24 mouse cellular contexts compared by ENCODE assay signal in the genomic region with DNA sequence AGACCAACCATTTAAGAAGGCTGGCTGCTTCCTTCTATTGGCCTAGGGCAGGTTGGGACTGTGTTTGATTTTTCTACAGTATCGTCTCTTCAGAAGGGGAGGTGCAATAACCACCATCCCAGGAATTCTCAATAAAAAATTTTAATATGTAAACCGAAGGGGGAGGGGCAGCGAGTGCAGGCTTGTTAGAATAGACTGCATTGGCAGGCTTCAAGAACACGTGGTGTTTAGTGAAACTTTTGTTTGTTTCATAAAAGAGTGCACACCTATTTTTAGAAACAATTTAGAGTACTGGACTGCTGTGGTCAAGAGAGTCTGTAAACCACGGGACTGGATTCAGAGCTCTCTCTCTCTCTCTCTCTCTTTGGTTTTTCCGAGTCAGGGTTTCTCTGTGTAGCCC. TPM values are rescaled to one million over a fixed set of nuclear protein-coding genes. Genes with fewer than 3 reads are reported as not detected.
A peak's percentile ranks its signal among the peaks of the same experiment; 100 is the strongest.
DNase-seq lines count a peak whose midpoint lies in the region; ATAC-seq and TF ChIP-seq lines count a peak whose summit lies in the region.
"Had no signal": no experiment of that assay in that cellular context is flagged by ENCODE, and none has a peak within 500 bp of the region (broad histone marks: within the 10 kb centered on the region; RNA-seq: fewer than 3 reads in every experiment).

No protein-coding gene starts in this region.

- WGBS in kidney, embryonic 14.5 days: 89% methylated on average over 6 of the region's 6 CpGs

- H3K9me3 ChIP-seq in kidney, embryonic 14.5 days (ENCODE audit: control insufficient read depth, low read length): no peaks in the 10 kb centered on the region
- H3K9me3 ChIP-seq: embryonic facial prominence, embryonic 13.5 days; intestine, embryonic 15.5 days; limb, embryonic 12.5 days; megakaryocyte, embryonic 14.5 days; midbrain, embryonic 15.5 days had no signal

- DNase-seq in gastrocnemius, adult 2 months: no peak
- no peak for DNase-seq in gastrocnemius, postnatal 10 days
- DNase-seq in kidney, adult 11 months: peak; percentile 57
- peak; percentile 36 for DNase-seq in urinary bladder, postnatal 14 days (ENCODE audit: low spot score)
- DNase-seq in urinary bladder, postnatal 36 days (ENCODE audit: low spot score in 2 of 2): no peak
- no peak for DNase-seq in layer of hippocampus, postnatal 36 days
- DNase-seq: adrenal gland, postnatal 14 days; cerebellum, adult 9-10 months; forebrain, postnatal 0 days; right cerebral cortex, adult 18-20 months had no signal

- intact Hi-C loops in gastrocnemius, adult 2 months (cut with DNase I): no loop called here

- peaks cover 11% of the 10 kb centered on the region for H3K4me1 ChIP-seq in kidney, embryonic 14.5 days (ENCODE audit: control insufficient read depth, insufficient read depth, low read length)

- TF ChIP-seq POLR2A in myocyte (IDR thresholded peaks at IDR 0.05; ENCODE audit: insufficient read length, low read depth): no peak

- TF ChIP-seq CTCF in gastrocnemius, adult 2 months (IDR thresholded peaks at IDR 0.05): no peak

- peak overlapping the region; percentile 94 for H3K27ac ChIP-seq in gastrocnemius, adult 2 months
- H3K27ac ChIP-seq in kidney, embryonic 14.5 days (ENCODE audit: low read depth, low read length): no peak overlapping the region
- H3K27ac ChIP-seq: embryonic facial prominence, embryonic 13.5 days; hindbrain, embryonic 14.5 days; intestine, embryonic 15.5 days; layer of hippocampus, adult 2 months; left cerebral cortex, adult 2 months; limb, embryonic 12.5 days; midbrain, embryonic 15.5 days had no signal

- no peak overlapping the region for H3K9ac ChIP-seq in kidney, embryonic 14.5 days (ENCODE audit: low read depth, low read length)
- H3K9ac ChIP-seq: embryonic facial prominence, embryonic 13.5 days; forebrain, postnatal 0 days; hindbrain, embryonic 14.5 days; intestine, embryonic 15.5 days; limb, embryonic 12.5 days; midbrain, embryonic 15.5 days had no signal

- H3K79me2 ChIP-seq in myocyte (ENCODE audit: control insufficient read depth, insufficient read depth): peaks cover 17% of the 10 kb centered on the region

- H3K27me3 ChIP-seq in kidney, embryonic 14.5 days (ENCODE audit: control insufficient read depth, insufficient read depth, low read length): no peaks in the 10 kb centered on the region
- H3K27me3 ChIP-seq in myocyte (ENCODE audit: control insufficient read depth, insufficient read depth, insufficient read length): no peaks in the 10 kb centered on the region
- H3K27me3 ChIP-seq: embryonic facial prominence, embryonic 13.5 days; intestine, embryonic 15.5 days; limb, embryonic 12.5 days; megakaryocyte, embryonic 14.5 days; midbrain, embryonic 15.5 days had no signal

- no peaks in the 10 kb centered on the region for H3K36me3 ChIP-seq in kidney, embryonic 14.5 days (ENCODE audit: control insufficient read depth, insufficient read depth, low read length)
- no peaks in the 10 kb centered on the region for H3K36me3 ChIP-seq in myocyte (ENCODE audit: control insufficient read depth, insufficient read depth)
- H3K36me3 ChIP-seq: embryonic facial prominence, embryonic 13.5 days; intestine, embryonic 15.5 days; limb, embryonic 12.5 days; midbrain, embryonic 15.5 days had no signal

- no peak overlapping the region for H3K4me2 ChIP-seq in kidney, embryonic 14.5 days (replicated peaks; ENCODE audit: low read depth, low read length)
- H3K4me2 ChIP-seq in myocyte (ENCODE audit: low read depth): peak overlapping the region; percentile 18
- H3K4me2 ChIP-seq: embryonic facial prominence, embryonic 13.5 days; hindbrain, embryonic 14.5 days; intestine, embryonic 15.5 days; limb, embryonic 12.5 days; midbrain, embryonic 15.5 days had no signal

- no peak overlapping the region for H3K4me3 ChIP-seq in gastrocnemius, adult 2 months
- no peak overlapping the region for H3K4me3 ChIP-seq in kidney, embryonic 14.5 days (ENCODE audit: low read length)
- no peak overlapping the region for H3K4me3 ChIP-seq in myocyte
- H3K4me3 ChIP-seq: embryonic facial prominence, embryonic 13.5 days; intestine, embryonic 15.5 days; layer of hippocampus, adult 2 months; left cerebral cortex, adult 2 months; limb, embryonic 12.5 days; megakaryocyte, embryonic 14.5 days; midbrain, embryonic 15.5 days had no signal

- H3ac ChIP-seq in myocyte (ENCODE audit: control insufficient read depth, insufficient read length): no peak overlapping the region

- no peak for ATAC-seq in kidney, embryonic 14.5 days (ENCODE audit: low FRiP score, low TSS enrichment)
- ATAC-seq: forebrain, postnatal 0 days; intestine, embryonic 15.5 days; midbrain, embryonic 15.5 days had no signal

TF ChIP-seq in myocyte, 11 proteins besides CTCF, POLR2A, EP300 and RAD21:
- TF ChIP-seq E2F4 (IDR thresholded peaks at IDR 0.05; ENCODE audit: insufficient read depth): no peak
- TF ChIP-seq USF1 (IDR thresholded peaks at IDR 0.05; ENCODE audit: low read depth): no peak
- no peak for TF ChIP-seq REST (IDR thresholded peaks at IDR 0.05; ENCODE audit: insufficient read depth, insufficient read length)

RNA-seq across cellular contexts. Expression of a gene that starts 8.2 kb away (rescaled TPM):
- total RNA-seq in gastrocnemius, adult 2 months (2021): 10 to 100 TPM; 32.1 to 38.7 TPM
- total RNA-seq in gastrocnemius, postnatal 10 days (2021): 10 to 100 TPM; 43.8 to 45.4 TPM
- polyA plus RNA-seq in kidney, embryonic 14.5 days (2014; fragmentation: Nextera tagmentation; extraction: Ambion mirVana): 21.5 and 23.2 TPM in 2 replicates
- 36.7 TPM for polyA plus RNA-seq in myocyte (2012; fragmentation: generic; extraction: Trizol)
- 10 to 100 TPM; 11.7 TPM for total RNA-seq in layer of hippocampus, postnatal 36 days (2021)

RNA-seq across cellular contexts. Expression of a gene that starts 23.8 kb away (rescaled TPM):
- total RNA-seq in gastrocnemius, adult 2 months (2021): not detected
- not detected for total RNA-seq in gastrocnemius, postnatal 10 days (2021)
- 1.3 and 1.7 TPM in 2 replicates for polyA plus RNA-seq in kidney, embryonic 14.5 days (2014; fragmentation: Nextera tagmentation; extraction: Ambion mirVana)
- polyA plus RNA-seq in myocyte (2012; fragmentation: generic; extraction: Trizol): not detected
- not detected for total RNA-seq in layer of hippocampus, postnatal 36 days (2021)
- total RNA-seq: adrenal gland, postnatal 14 days; forebrain, postnatal 0 days; gastrocnemius, adult 18-20 months; layer of hippocampus, adult 2 months; left cerebral cortex, adult 2 months had no signal
- polyA plus RNA-seq: embryonic facial prominence, embryonic 13.5 days; limb, embryonic 12.5 days; liver, embryonic 16.5 days; midbrain, embryonic 15.5 days; neural tube, embryonic 11.5 days; small intestine, adult 2 months had no signal

RNA-seq across cellular contexts. Expression of a gene that starts 33.4 kb away (rescaled TPM):
- 10 to 100 TPM; 11.5 to 13.3 TPM for total RNA-seq in gastrocnemius, adult 2 months (2021)
- total RNA-seq in gastrocnemius, postnatal 10 days (2021): 10 to 100 TPM; 18.4 to 23.8 TPM
- 59.1 and 105 TPM in 2 replicates for polyA plus RNA-seq in kidney, embryonic 14.5 days (2014; fragmentation: Nextera tagmentation; extraction: Ambion mirVana)
- 10.1 TPM for polyA plus RNA-seq in myocyte (2012; fragmentation: generic; extraction: Trizol)
- total RNA-seq in layer of hippocampus, postnatal 36 days (2021): 10 to 100 TPM; 35.3 to 43.9 TPM

RNA-seq across cellular contexts. Expression of a gene that starts 45.2 kb away (rescaled TPM):
- total RNA-seq in gastrocnemius, adult 2 months (2021): 10 to 100 TPM; 19.2 to 23.2 TPM
- total RNA-seq in gastrocnemius, postnatal 10 days (2021): 10 to 100 TPM; 16.3 to 16.9 TPM
- polyA plus RNA-seq in kidney, embryonic 14.5 days (2014; fragmentation: Nextera tagmentation; extraction: Ambion mirVana): 12.0 and 13.1 TPM in 2 replicates
- polyA plus RNA-seq in myocyte (2012; fragmentation: generic; extraction: Trizol): 41.3 TPM
- 10 to 100 TPM; 16.3 to 19.9 TPM for total RNA-seq in layer of hippocampus, postnatal 36 days (2021)

Comparison
In these comparisons a context has a peak if more than half of its experiments do, and no peak if none do; other contexts are left out.
1. DNase-seq: peak in kidney, adult 11 months (single experiment) and urinary bladder, postnatal 14 days (single experiment); none in gastrocnemius, adult 2 months (single experiment), gastrocnemius, postnatal 10 days (single experiment), urinary bladder, postnatal 36 days (0 of 2) and layer of hippocampus, postnatal 36 days (0 of 2).